Mouse (Mus musculus): ENCODE data around the gene Hist1h1e. TPM values are rescaled to one million over a fixed set of nuclear protein-coding genes. Genes with fewer than 3 reads are reported as not detected.
"Not testable (repeated sequence)": the region's sequence is repeated elsewhere in the genome, so short reads cannot be mapped to it uniquely, and the experiment has no call there.

Gene Hist1h1e
- total RNA-seq, 1 experiment from 2014 or later, result 157 TPM

- not testable (repeated sequence) for DNase-seq
These were observed 49.1 kb downstream of the Hist1h1e start for GRCm38 (mm10) chr13:23573034-23573897.

- DNase-seq, result no peak
These were observed 49.9 kb downstream of the Hist1h1e start for GRCm38 (mm10) chr13:23572218-23573033.

- DNase-seq, result not testable (repeated sequence)
These were observed 50.7 kb downstream of the Hist1h1e start for GRCm38 (mm10) chr13:23571504-23572217.

GRCm38 (mm10) chr13:23571022-23571503, 51.3 kb downstream of the Hist1h1e start, which contains the start of the genes Hist1h2ae and Hist1h2bg:
Gene Hist1h2ae, minus strand, starts transcription at chr13:23571220.
Gene Hist1h2bg, plus strand, starts transcription at chr13:23571396.
- DNase-seq, result peak; percentile 71

Small RNA genes lying within 50 kb of the gene (microRNA-seq; reads per million reads assigned to microRNA genes)
- gene Gm44359 (0 reads per million in 2 experiments), gene Gm44394 (0 to 0.38 reads per million in 2 experiments)

Other genes with a start within 250 kb of the Hist1h1e start
- gene Abt1, start 198.7 kb downstream of the Hist1h1e start, total RNA-seq (2021), result 5.9 and 6.3 TPM in 2 replicates
- gene Btn1a1, start 156.7 kb downstream of the Hist1h1e start, total RNA-seq (2021), result 0.19 TPM in 1 of 2 replicates, not detected in the other
- not detected in 2 replicates for gene Btn2a2, start 133.7 kb downstream of the Hist1h1e start, total RNA-seq (2021)
- 699 and 771 TPM in 2 replicates for gene Hist1h4h, start 91.5 kb downstream of the Hist1h1e start, total RNA-seq (2021)
- gene Hist1h2af, start 88.7 kb downstream of the Hist1h1e start, total RNA-seq (2021), result 182 and 192 TPM in 2 replicates
- 64.2 and 80.0 TPM in 2 replicates for gene Hist1h3g, start 87.1 kb downstream of the Hist1h1e start, total RNA-seq (2021)
- 18.0 and 26.2 TPM in 2 replicates for gene Hist1h2bh, start 79.2 kb downstream of the Hist1h1e start, total RNA-seq (2021)
- 72.3 and 84.2 TPM in 2 replicates for gene Hist1h3f, start 78.5 kb downstream of the Hist1h1e start, total RNA-seq (2021)
- gene Hist1h4f, start 70.9 kb downstream of the Hist1h1e start, total RNA-seq (2021), result 307 and 382 TPM in 2 replicates
- gene Hist1h1d, start 69.3 kb downstream of the Hist1h1e start, total RNA-seq (2021), result 19.2 and 24.2 TPM in 2 replicates
- 184 TPM in 2 replicates for gene Hist1h3e, start 60.2 kb downstream of the Hist1h1e start, total RNA-seq (2021)
- 28.8 and 36.1 TPM in 2 replicates for gene Hist1h2ae, start 51.3 kb downstream of the Hist1h1e start, total RNA-seq (2021)
- 288 and 319 TPM in 2 replicates for gene Hist1h2bg, start 51.2 kb downstream of the Hist1h1e start, total RNA-seq (2021)
- gene Hist1h2bf, start 48.4 kb downstream of the Hist1h1e start, total RNA-seq (2021), result 127 and 167 TPM in 2 replicates
- 12.6 and 14.1 TPM in 2 replicates for gene Hist1h2ad, start 48.2 kb downstream of the Hist1h1e start, total RNA-seq (2021)
- gene Hist1h3d, start 46.8 kb downstream of the Hist1h1e start, total RNA-seq (2021), result 27.2 and 39.2 TPM in 2 replicates
- 250 and 265 TPM in 2 replicates for gene Hist1h4d, start 41.0 kb downstream of the Hist1h1e start, total RNA-seq (2021)
- gene Hist1h2be, start 1.4 kb downstream of the Hist1h1e start, total RNA-seq (2021), result 22.3 and 25.1 TPM in 2 replicates
- 6.6 and 8.0 TPM in 2 replicates for gene Hist1h2ac, start 61.4 kb upstream of the Hist1h1e start, total RNA-seq (2021)
- 84.6 and 133 TPM in 2 replicates for gene Hist1h2bc, start 61.6 kb upstream of the Hist1h1e start, total RNA-seq (2021)
- gene Hist1h1t, start 73.3 kb upstream of the Hist1h1e start, total RNA-seq (2021), result 0.37 and 0.83 TPM in 2 replicates
- 161 and 165 TPM in 2 replicates for gene Hist1h4c, start 75.9 kb upstream of the Hist1h1e start, total RNA-seq (2021)
- gene Hfe, start 88.3 kb upstream of the Hist1h1e start, total RNA-seq (2021), result 29.0 and 39.1 TPM in 2 replicates
- gene Hist1h1c, start 116.2 kb upstream of the Hist1h1e start, total RNA-seq (2021), result 300 and 304 TPM in 2 replicates
- gene Hist1h3c, start 123.0 kb upstream of the Hist1h1e start, total RNA-seq (2021), result 82.5 and 109 TPM in 2 replicates
- 125 and 171 TPM in 2 replicates for gene Hist1h2bb, start 124.2 kb upstream of the Hist1h1e start, total RNA-seq (2021)
- 157 and 198 TPM in 2 replicates for gene Hist1h2ab, start 128.6 kb upstream of the Hist1h1e start, total RNA-seq (2021)
- gene Hist1h3b, start 129.7 kb upstream of the Hist1h1e start, total RNA-seq (2021), result 247 and 351 TPM in 2 replicates
- 217 and 308 TPM in 2 replicates for gene Hist1h4b, start 134.5 kb upstream of the Hist1h1e start, total RNA-seq (2021)
- 164 and 198 TPM in 2 replicates for gene Hist1h4a, start 138.7 kb upstream of the Hist1h1e start, total RNA-seq (2021)
- 183 and 216 TPM in 2 replicates for gene Hist1h3a, start 139.8 kb upstream of the Hist1h1e start, total RNA-seq (2021)
- 172 and 219 TPM in 2 replicates for gene Hist1h1a, start 141.1 kb upstream of the Hist1h1e start, total RNA-seq (2021)
- gene Trim38, start 147.4 kb upstream of the Hist1h1e start, total RNA-seq (2021), result not detected in 2 replicates
- gene Slc17a2, start 184.4 kb upstream of the Hist1h1e start, total RNA-seq (2021), result 0.68 and 12.9 TPM in 2 replicates
- 0.38 and 4.4 TPM in 2 replicates for gene Slc17a3, start 216.9 kb upstream of the Hist1h1e start, total RNA-seq (2021)
- gene Slc17a1, start 245.2 kb upstream of the Hist1h1e start, total RNA-seq (2021), result 1.1 TPM in 1 of 2 replicates, not detected in the other

All from adrenal gland, postnatal 14 days (tissue).